Mouse (Mus musculus) intestine, embryonic 16.5 days (tissue): ENCODE data around the gene Muc13. TPM values are rescaled to one million over a fixed set of nuclear protein-coding genes. Genes with fewer than 3 reads are reported as not detected.
A peak's percentile ranks its signal among the peaks of the same experiment; 100 is the strongest.

Experiments used
- ATAC-seq: fragments of 200-750 bp; cut with Nextera tagmentation; 2 replicates; pipeline ENCODE4 v1.8.0; 2017; ENCODE audit warnings: moderate TSS enrichment, moderate library complexity
- H3K27ac ChIP-seq: fragments of 300-500 bp; sonication (generic); 2 replicates; pipeline ENCODE4 v1.5.1; 2014; ENCODE audit warnings: mild to moderate bottlenecking, low read length
- H3K27me3 ChIP-seq: fragments of 300-500 bp; sonication (generic); replicated peaks from 2 replicates; pipeline ENCODE4 v1.6.1; 2014; ENCODE audit warnings: low read length, control low read depth, mixed read lengths; ENCODE audit not compliant: control insufficient read depth, insufficient read depth
- H3K36me3 ChIP-seq: fragments of 300-500 bp; sonication (generic); 2 replicates; pipeline ENCODE4 v1.6.1; 2014; ENCODE audit warnings: low read length, control low read depth; ENCODE audit not compliant: control insufficient read depth, insufficient read depth
- H3K4me1 ChIP-seq: fragments of 300-500 bp; sonication (generic); 2 replicates; pipeline ENCODE4 v1.6.1; 2014; ENCODE audit warnings: low read length, control low read depth, mixed read lengths; ENCODE audit not compliant: control insufficient read depth, insufficient read depth
- H3K4me2 ChIP-seq: fragments of 300-500 bp; sonication (generic); 2 replicates; pipeline ENCODE4 v1.6.1; 2014; ENCODE audit warnings: low read depth, low read length, control low read depth
- H3K4me3 ChIP-seq: fragments of 300-500 bp; sonication (generic); 2 replicates; pipeline ENCODE4 v1.5.1; 2014; ENCODE audit warnings: mild to moderate bottlenecking, low read length
- H3K9ac ChIP-seq: fragments of 300-500 bp; sonication (generic); 2 replicates; pipeline ENCODE4 v1.6.1; 2014; ENCODE audit warnings: low read depth, low read length
- H3K9me3 ChIP-seq: fragments of 300-500 bp; sonication (generic); 2 replicates; pipeline ENCODE4 v1.6.1; 2016; ENCODE audit warnings: low read length, control low read depth; ENCODE audit not compliant: control insufficient read depth
- WGBS: fragments of 180-500 bp; shearing (Covaris S2); extraction: QIAGEN DNeasy Blood & Tissue Kit; methylation state at CpG from one replicate; pipeline ENCODE4 v1.1.7; 2014; 5-methylcytosine and 5-hydroxymethylcytosine counted together
- polyA plus RNA-seq: library from polyadenylated mRNA; unstranded; fragments of >200 nt; fragmentation: Nextera tagmentation; extraction: Ambion mirVana; gene quantifications from 2 replicates; pipeline ENCODE4 v1.2.1, GENCODE M21; 2015

Muc13 gene
- polyA plus RNA-seq, 1 experiment from 2014 or later = 358 TPM

DNA sequence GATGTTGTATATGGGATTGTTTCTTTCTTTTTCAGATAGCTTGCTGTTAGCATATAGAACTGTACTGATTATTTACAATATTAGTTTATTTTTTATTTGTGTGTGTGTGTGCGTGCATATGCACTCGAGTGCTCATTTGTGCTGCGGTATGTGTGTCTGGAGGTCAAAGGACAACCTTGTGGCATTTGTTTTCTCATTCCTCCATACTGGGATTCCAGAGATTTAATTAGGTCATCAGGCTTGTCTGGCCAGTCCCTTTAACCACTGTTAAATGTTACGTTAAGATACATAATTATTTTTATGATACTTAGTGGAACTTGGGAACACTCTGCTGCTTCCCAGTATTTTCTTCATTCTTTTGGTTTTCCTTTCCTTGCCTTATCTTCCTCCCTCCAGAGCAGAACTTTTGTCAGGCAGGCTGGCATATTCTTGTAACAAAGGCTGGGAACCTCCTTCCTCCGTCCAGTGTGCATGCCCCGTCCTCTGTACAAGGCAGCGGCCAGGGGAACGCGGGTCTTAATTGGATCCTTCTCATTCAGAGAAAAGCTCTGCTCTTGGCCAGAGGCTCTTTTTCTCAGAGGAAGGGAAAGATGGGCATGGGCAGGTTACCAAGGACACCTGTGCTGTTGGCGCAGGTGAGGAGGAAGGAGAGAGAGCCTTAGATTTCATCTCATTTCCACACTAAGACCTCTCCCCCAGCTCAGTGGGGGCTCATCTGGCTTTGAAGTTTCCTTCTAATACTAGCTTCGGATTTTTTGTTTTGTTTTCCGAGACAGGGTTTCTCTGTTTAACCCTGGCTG, 48.4 kb downstream of the Muc13 start:
- Histone ChIP-seq H3K9ac (no peak overlapping the region), H3K4me2 (no peak overlapping the region), H3K4me1 (peaks cover 6% of the 10 kb centered on the region), H3K9me3 (no peaks in the 10 kb centered on the region), H3K4me3 (no peak overlapping the region), H3K27ac (no peak overlapping the region), H3K27me3 (no peaks in the 10 kb centered on the region), H3K36me3 (peaks cover 3% of the 10 kb centered on the region; the same call in 1 of the 2 replicates)
- 76% methylated on average over 12 of the region's 12 CpGs for WGBS
- ATAC-seq = no peak

DNA sequence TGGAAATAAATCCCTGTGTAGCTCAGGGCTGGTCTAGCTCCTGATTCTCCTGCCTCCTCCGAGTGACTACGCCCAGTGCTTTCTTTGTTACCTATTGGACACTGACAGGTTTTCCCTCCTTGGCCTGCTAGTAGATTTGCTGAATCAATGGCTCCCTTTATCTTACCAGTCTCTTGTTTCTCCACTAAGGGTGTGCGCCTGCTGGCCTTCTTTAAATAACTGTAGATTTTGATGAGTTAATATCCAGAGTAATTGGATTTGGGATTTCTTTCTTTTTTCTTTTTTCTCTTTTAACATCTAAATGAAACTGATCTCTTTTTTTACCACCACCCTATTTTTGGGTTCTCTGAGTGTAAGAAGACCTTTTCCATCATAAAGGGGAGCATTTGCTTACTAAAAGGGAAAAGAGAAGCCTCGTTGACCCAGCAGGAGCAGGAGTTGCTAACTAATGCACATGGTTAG, 50.3 kb downstream of the Muc13 start:
- Histone ChIP-seq H3K4me1 (no peaks in the 10 kb centered on the region), H3K36me3 (peaks cover 3% of the 10 kb centered on the region; the same call in 1 of the 2 replicates), H3K27me3 (no peaks in the 10 kb centered on the region), H3K9ac (no peak overlapping the region), H3K9me3 (no peaks in the 10 kb centered on the region), H3K27ac (no peak overlapping the region), H3K4me2 (no peak overlapping the region), H3K4me3 (no peak overlapping the region)
- 68% methylated on average over 4 of the region's 4 CpGs for WGBS
- no peak for ATAC-seq

DNA sequence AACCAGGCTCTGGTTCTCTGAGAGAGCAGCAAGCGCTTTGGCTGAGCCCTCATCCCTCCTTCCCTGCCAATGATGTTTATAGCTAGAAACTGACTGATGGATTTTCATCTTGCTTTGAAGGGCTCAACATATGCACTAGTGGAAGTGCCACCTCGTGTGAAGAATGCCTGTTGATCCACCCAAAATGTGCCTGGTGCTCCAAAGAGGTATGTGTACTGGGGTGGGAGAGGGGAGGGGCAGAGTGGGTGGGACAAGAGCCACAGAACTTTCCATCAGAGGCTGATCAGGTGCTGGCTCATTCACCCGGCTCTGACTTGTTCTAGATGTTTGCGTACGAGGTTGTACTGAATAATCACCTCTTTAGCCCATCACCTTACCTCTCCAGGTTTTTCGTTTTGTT, 51.0 kb downstream of the Muc13 start:
- H3K9ac ChIP-seq = no peak overlapping the region
- H3K4me1 ChIP-seq = no peaks in the 10 kb centered on the region
- H3K27ac ChIP-seq = no peak overlapping the region
- no peaks in the 10 kb centered on the region for H3K9me3 ChIP-seq
- no peak overlapping the region for H3K4me2 ChIP-seq
- 87% methylated on average over 6 of the region's 6 CpGs for WGBS
- no peaks in the 10 kb centered on the region for H3K27me3 ChIP-seq
- H3K4me3 ChIP-seq = no peak overlapping the region
- peaks cover 3% of the 10 kb centered on the region; the same call in 1 of the 2 replicates for H3K36me3 ChIP-seq
- ATAC-seq = no peak

DNA sequence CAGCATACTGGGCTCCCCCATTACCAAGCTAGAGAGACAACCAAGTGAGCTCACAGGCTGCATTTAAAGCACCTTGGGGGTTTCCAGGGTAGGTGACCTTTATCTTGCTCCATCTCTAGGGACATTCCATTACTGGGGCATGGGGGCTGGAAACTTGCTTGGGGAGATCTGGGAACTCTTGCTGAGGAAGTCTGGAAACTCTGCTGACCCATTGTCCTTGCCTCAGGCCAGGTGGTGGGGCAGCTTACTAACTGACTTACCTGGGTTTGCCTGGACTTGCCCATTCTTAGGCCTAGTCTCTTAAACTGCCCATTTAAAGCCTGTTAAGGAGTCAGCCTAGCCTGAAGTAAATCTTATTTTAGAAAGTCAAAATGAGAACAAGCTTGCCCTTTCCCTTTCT, 59.4 kb downstream of the Muc13 start:
- Histone ChIP-seq H3K27me3 (no peaks in the 10 kb centered on the region), H3K4me1 (no peaks in the 10 kb centered on the region), H3K4me3 (no peak overlapping the region), H3K9me3 (no peaks in the 10 kb centered on the region), H3K36me3 (no peaks in the 10 kb centered on the region), H3K4me2 (no peak overlapping the region), H3K27ac (no peak overlapping the region), H3K9ac (no peak overlapping the region)
- ATAC-seq = no peak

DNA sequence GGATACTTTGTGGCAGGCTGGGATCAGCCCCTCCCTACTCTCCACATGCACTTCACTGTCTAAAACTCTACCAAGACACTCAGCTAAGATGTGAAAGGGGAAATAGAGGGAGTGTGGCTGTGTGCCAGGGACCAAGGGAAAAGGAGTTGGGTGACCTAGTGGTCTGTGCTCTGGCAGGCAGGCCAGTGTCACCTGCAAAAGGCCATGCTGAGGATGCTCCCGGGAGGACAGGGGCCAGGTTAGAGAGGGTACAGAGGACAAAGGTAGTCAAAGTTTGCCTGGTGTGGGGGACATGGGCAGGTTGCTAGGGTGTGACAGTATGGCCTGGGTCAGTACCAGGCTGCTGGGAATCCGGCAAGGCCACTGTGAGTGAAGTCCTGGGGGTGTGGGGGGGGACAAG, 64.9 kb downstream of the Muc13 start:
- H3K36me3 ChIP-seq = no peaks in the 10 kb centered on the region
- WGBS = 85% methylated on average over 2 of the region's 2 CpGs
- no peaks in the 10 kb centered on the region for H3K9me3 ChIP-seq
- no peak overlapping the region for H3K4me3 ChIP-seq
- H3K4me1 ChIP-seq = 0 out of 2 replicates have a peak, but pooled peaks cover 4% of the 10 kb centered on the region
- H3K27me3 ChIP-seq = no peaks in the 10 kb centered on the region
- no peak for ATAC-seq
- no peak overlapping the region for H3K27ac ChIP-seq
- no peak overlapping the region for H3K4me2 ChIP-seq
- H3K9ac ChIP-seq = no peak overlapping the region

DNA sequence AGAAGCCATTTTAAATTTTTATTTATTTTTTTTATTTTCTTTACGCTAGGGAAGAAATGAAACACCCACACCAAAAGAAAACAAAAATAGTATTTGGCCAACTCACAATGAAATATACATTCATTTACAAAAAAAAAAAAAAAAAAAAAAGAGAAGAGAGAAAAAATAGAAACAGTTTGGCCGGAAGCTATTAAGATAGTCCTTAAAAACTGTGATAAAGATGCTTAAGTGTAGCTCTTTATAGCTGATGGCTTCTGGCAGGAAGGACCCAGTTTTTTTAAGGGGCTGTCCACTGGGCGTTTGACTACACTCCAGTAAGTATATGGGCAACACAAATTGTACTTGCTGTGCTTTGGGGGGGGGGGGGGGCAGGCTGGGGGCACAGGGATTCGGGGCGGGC, 65.5 kb downstream of the Muc13 start:
- Histone ChIP-seq H3K27me3 (no peaks in the 10 kb centered on the region), H3K4me1 (0 out of 2 replicates have a peak, but pooled peaks cover 4% of the 10 kb centered on the region), H3K9ac (no peak overlapping the region), H3K27ac (no peak overlapping the region), H3K9me3 (no peaks in the 10 kb centered on the region), H3K4me3 (no peak overlapping the region), H3K4me2 (no peak overlapping the region), H3K36me3 (no peaks in the 10 kb centered on the region)
- no peak for ATAC-seq
- WGBS = 73% methylated on average over 5 of the region's 5 CpGs

DNA sequence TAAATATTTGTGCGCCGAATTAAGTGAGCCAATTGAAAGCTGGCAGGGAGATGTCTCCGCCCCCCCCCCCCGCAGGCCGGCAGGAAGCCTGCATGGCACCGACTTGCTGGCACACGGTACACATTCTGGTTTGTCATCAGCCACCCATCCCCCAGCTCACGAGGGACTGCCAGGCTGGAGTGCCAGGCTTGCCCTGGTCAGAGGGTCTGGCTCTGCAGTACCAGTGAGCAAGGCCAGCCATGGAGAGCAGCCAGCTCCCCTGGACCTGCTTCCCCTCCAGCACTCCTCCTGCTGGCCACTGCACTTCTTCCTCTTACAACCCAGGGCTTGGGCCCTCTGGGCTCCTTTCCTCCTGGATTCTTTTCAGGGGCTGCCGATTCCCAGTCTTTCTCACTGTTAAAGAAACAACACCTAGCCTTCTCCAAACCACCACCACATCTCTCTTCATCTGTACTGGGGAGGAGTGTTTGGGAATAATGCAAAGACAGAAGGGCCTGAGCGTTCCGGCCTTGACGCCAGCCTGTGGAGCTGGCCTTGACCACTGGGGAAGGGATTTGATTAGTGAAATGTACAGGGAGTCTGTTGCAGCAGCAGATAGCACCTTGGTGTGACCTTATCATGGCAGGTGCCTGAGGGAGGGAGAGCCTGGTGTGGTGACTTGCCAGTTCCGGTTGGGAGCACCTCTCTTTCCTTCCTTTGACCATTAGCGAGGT, 66.3 kb downstream of the Muc13 start:
- Histone ChIP-seq H3K4me3 (no peak overlapping the region), H3K4me2 (no peak overlapping the region), H3K27me3 (no peaks in the 10 kb centered on the region), H3K4me1 (0 out of 2 replicates have a peak, but pooled peaks cover 4% of the 10 kb centered on the region), H3K9ac (no peak overlapping the region), H3K27ac (no peak overlapping the region), H3K9me3 (no peaks in the 10 kb centered on the region), H3K36me3 (no peaks in the 10 kb centered on the region)
- 57% methylated on average over 14 of the region's 14 CpGs for WGBS
- peak; percentile 46; the same call in 1 of the 2 replicates for ATAC-seq

DNA sequence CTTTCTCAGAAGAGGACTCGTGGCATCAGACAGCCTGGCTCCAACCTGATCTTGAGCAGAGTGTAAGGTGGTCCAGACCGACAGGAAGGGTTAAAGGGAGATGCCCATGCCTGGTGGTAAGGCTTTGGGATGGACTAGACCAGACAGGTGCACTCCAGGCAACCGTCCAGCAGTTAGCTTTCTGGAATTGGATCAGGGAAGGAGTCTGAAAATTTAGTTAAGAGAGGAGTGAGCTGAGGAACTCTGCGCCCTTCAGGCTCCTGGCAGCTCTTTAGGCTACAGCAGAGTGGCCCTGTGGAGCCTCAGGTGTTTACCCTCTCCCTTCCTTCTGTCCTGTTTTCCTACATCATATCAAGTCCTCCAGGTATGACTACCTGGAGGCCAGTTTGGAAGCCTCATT, 68.6 kb downstream of the Muc13 start:
- 87% methylated on average over 4 of the region's 4 CpGs for WGBS
- no peak overlapping the region for H3K4me3 ChIP-seq
- H3K9ac ChIP-seq = no peak overlapping the region
- no peaks in the 10 kb centered on the region for H3K9me3 ChIP-seq
- no peak overlapping the region for H3K27ac ChIP-seq
- no peaks in the 10 kb centered on the region for H3K27me3 ChIP-seq
- 0 out of 2 replicates have a peak, but pooled peaks cover 4% of the 10 kb centered on the region for H3K4me1 ChIP-seq
- H3K36me3 ChIP-seq = no peaks in the 10 kb centered on the region
- H3K4me2 ChIP-seq = no peak overlapping the region
- ATAC-seq = no peak

DNA sequence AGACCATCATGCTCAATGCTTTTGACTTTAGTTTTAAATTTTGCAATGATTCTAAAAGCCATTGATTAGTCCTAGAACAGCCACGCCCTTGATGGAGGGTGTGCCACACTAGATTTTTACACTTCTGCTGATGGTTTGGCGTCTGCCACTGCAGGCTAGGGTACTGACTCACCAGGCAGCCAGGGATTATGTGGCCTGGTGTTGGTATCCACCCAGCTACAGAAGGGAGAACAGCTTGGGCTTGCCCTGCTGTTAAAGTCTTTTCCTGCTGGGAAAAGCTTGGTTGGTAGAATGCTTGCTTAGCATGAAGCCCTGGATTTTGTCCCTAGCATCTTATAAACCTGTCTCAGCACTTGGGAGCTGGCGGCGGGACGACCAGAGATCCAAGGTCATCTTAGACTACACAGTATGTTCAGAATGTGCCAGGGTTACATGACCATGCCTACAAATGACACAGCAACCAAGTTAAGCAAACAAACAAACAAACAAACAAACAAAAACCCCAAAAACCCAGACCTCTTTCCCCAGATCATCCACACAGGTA, 69.4 kb downstream of the Muc13 start:
- Histone ChIP-seq H3K9ac (no peak overlapping the region), H3K4me1 (0 out of 2 replicates have a peak, but pooled peaks cover 4% of the 10 kb centered on the region), H3K36me3 (no peaks in the 10 kb centered on the region), H3K27me3 (no peaks in the 10 kb centered on the region), H3K9me3 (no peaks in the 10 kb centered on the region), H3K4me2 (no peak overlapping the region), H3K27ac (no peak overlapping the region), H3K4me3 (no peak overlapping the region)
- 74% methylated on average over 5 of the region's 5 CpGs for WGBS
- no peak for ATAC-seq
